Mouse (Mus musculus) cerebral cortex, adult 2 months (tissue): ENCODE data around the gene Hoxd13.

Experiments used
- WGBS: fragments of 180-500 bp; shearing (Covaris S2); methylation state at CpG from one replicate; pipeline ENCODE4 v1.1.7; 2018; 5-methylcytosine and 5-hydroxymethylcytosine counted together

Gene Hoxd13

DNA sequence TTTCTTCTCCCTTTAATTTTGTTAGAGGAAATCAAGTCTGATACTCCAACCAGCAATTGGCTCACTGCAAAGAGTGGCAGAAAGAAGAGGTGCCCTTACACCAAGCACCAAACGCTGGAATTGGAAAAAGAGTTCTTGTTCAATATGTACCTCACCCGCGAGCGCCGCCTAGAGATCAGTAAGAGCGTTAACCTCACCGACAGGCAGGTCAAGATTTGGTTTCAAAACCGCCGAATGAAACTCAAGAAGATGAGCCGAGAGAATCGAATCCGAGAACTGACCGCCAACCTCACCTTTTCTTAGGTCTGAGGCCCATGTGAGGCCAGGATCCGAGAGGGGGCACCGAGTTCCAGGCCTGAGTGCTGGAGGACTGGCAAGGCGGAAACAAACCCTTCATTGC lies 26.0 kb downstream of the Hoxd13 start:
- WGBS: 2% methylated on average over 16 of the region's 16 CpGs

GRCm38 (mm10) chr2:74695383-74695782 lies 27.3 kb downstream of the Hoxd13 start:
- WGBS: 7% methylated on average over 1 of the region's 1 CpGs

DNA sequence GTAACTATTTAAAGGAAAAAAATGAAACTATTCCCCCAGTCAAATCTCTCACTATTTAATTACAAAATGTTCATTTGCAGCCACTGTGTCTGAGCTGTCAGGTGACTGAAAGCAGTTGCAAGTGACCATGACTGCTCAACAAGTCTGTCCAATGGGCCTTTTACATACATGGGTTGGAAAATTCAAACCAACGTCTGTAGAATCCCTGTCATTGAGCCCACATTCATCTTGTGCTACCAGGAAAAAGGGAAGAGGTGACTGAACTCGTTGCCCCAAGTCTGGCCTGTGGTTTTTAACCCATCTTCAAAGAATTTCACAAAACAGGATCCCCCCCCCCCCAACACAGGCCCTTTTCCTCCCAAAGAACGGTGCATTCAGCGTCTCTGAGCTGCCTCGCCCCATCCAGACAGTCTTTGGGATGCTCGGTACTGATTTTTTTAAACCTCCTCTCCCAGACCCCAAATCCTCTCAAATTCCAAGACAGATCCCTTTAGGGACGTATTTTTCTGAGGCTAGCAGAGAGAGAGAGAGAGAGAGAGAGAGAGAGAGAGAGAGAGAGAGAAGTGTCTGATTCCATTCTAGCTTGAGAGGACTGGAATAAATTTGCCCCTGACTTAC lies 27.8 kb downstream of the Hoxd13 start:
- 5% methylated on average over 7 of the region's 7 CpGs for WGBS

DNA sequence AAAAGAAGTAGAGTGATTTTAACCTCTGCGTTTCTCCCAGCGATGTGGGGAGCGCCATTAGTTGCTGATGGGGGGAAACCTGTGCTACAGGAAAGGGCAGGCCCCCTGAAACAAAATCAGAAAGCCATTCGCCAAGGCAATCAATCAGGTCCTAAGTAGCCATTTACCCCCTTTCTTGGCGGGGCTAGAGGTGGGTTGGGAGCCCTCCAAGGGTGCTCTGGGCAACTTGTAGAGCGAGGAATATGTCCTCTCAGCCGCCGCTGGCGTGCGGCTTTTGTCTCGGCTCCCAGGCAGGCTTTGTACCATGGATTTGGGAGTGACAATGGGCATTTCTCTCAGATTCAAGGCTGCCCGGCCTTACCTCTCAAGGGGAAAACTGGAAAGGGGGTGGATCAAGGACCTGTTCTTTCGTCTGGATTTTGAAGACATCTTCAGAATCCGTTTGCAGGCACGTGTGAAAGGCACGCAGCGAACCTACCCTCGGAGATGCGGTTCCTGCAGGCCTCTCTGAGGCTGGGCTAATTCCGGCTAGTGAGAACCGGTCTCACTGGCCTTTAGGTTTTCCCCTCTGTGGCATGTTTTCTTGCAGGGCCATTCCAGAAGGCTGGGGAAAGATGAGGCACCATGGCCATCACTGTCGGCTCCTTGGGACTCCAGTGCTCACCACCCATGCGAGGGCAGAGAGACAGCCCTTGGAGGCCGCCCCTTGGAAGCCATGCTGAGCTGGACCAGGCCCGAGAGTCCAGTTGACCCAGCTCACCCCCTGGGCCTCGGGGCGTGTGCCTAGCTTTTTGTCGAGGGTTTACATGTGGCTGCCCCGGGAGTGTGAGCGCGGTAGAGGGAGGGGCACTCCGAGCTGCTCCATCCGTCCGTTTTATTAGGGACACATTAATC lies 28.6 kb downstream of the Hoxd13 start:
- 4% methylated on average over 34 of the region's 34 CpGs for WGBS

GRCm38 (mm10) chr2:74697567-74698121 lies 29.5 kb downstream of the Hoxd13 start, which contains the start of gene Hoxd9:
Hoxd9 (plus strand) TSS chr2:74697727.
- WGBS: under 1% methylated on average over 43 of the region's 43 CpGs

GRCm38 (mm10) chr2:74698201-74699052 lies 30.3 kb downstream of the Hoxd13 start:
- WGBS: 2% methylated on average over 86 of the region's 86 CpGs

GRCm38 (mm10) chr2:74699053-74699430 lies 30.9 kb downstream of the Hoxd13 start:
- WGBS: 5% methylated on average over 17 of the region's 17 CpGs

DNA sequence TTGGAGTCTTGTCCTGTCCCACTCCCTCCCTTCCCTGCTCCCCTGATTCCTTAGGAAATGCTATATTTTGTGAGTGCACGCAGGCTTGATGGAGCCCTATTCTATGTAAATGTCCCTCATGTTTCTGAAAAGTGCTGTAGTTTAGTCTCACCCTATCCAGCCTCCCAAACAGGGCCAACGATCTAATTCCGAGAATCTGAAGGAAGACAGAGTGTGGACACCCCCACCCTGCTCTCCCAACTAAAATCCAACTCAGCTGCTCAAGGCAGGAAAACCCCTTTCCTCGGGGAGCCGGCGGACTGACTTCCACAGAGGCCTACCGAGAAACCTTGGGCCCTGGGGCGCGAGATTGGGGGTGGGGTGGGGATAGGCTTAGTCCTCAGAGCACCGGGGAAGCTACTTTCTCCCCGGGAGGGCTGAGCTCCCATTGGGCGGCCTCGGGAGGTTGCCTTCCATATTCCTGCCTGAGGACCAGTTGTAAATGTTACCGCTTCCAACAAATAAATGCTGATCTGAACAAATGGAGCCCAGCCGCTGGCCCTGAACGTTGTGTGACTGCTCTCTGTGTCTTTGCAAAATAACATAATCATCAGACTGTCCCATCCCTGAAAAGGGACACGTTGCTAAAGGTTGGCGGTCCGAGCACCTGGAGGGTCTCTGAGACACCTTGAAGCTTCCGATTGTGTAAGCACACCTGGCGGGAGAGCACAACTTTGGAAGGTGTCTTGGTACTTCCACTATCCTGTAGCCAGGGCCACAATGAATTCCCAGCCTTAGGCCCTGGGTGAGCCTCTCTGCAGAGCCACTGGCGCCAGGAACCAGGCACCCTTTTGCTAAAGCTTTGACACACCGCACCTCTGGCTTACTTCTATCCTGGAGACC lies 31.8 kb downstream of the Hoxd13 start:
- 5% methylated on average over 23 of the region's 23 CpGs for WGBS

DNA sequence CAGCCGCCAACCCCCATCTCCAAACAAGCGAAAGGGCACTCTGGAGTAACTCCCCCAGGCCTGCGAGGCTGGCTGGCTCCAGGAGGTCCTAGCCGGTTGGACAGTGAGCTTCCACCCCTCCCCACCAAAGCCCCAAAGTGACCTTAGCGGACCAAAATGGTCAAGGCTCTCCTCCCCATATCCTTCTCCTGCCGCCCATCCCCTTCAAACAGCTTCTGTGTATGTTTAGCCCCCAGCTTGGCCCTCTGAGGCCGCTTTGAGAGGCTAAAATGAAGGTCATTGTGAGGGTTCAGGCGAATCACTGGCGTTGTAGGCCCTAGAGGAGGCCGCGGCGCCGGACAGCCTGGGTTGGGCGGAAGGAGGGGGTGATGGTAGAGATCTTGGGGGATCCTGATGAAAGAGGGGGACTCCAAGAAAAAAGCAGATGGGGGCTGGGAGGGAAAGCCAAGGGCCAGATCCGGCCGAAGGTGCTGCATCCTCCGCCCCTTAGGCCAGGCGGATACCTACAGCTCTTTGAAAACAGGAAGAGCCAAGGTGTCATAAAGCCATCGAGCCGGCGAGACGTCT lies 32.5 kb downstream of the Hoxd13 start:
- WGBS: 5% methylated on average over 22 of the region's 22 CpGs

DNA sequence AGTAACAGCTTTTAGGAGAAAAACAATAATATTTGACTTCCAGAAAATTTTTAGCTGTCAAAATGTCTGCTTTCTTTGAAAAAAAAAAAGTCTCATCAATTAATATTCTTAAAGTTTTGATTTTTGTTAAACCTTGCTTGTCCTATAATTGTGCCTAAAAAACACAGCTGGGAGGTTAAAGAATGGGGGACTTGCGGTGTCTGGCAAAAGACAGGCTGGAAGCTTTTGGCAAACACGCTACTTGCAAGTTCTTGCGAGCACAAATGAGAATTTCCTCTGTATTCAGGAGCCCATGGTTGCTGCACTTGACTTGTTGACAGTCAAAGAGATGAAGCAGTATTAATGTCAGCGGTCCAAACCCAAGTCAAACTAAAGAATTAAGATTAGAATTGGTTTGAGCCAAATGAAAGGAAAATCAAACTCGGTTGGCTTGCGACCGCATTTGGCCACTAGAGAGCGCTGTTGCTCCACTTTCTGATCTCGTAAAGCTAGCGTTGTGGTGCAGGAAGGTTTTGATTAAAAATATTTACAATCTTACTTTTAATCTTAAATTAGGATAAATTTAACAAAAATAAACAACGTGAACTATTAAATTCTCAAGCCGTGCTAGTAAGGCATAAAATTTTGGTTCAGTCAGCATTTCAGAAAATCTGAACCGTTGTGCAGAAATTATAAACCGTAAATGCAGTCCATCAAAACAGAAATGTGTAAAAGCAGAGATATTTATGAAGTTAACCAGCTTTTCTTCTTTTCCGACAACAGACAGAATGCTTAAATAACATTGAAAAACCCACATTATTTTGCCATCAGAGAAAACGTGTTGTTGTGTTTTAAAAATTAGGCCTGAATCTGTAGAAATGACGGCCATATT lies 34.1 kb downstream of the Hoxd13 start:
- 11% methylated on average over 17 of the region's 17 CpGs for WGBS

DNA sequence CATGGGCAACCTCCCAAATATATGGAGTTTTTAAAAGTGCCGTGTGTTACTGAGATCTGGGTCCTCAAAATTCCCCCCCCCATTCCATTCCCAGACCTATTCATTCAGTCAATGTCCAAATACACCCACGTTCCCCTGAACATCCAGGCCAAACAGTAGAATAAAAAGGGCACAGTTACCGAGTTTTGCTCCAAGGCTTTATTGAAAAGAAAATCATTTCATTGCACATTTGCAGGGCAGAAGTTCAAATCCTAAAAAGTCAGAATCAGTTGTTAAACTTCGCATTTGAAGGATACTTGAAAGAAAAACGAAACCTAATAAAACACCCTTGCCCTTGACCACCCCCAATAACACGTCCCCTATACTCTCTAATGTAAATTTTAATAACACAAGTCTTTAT lies 34.7 kb downstream of the Hoxd13 start:
- WGBS: 25% methylated on average over 6 of the region's 6 CpGs

DNA sequence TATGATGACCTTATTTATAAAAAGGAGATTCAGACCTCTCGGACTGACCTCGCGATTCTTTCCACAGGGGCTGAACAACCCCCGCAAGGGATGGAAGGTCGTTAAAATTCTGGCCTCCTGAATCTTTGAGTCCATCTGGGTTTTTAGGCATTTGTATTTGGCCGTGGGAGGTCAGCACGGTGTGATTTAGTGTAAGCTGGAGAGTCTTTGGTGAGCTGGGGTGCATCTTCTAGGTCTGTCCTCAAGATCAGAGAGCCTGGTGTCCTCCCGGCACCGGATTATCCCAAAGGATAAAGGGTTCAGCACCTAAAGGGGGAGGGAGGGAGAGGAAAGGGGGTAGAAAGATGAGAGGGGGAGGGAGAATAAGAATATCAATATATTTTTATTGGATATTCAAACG lies 35.2 kb downstream of the Hoxd13 start:
- WGBS: 7% methylated on average over 10 of the region's 10 CpGs

GRCm38 (mm10) chr2:74703720-74704392 lies 35.7 kb downstream of the Hoxd13 start:
- WGBS: 5% methylated on average over 26 of the region's 26 CpGs

- 2% methylated on average over 52 of the region's 52 CpGs for WGBS
Observed at GRCm38 (mm10) chr2:74704393-74704998, 36.4 kb downstream of the Hoxd13 start, which contains the start of gene Hoxd8. Hoxd8 (plus strand) TSS chr2:74704615.

DNA sequence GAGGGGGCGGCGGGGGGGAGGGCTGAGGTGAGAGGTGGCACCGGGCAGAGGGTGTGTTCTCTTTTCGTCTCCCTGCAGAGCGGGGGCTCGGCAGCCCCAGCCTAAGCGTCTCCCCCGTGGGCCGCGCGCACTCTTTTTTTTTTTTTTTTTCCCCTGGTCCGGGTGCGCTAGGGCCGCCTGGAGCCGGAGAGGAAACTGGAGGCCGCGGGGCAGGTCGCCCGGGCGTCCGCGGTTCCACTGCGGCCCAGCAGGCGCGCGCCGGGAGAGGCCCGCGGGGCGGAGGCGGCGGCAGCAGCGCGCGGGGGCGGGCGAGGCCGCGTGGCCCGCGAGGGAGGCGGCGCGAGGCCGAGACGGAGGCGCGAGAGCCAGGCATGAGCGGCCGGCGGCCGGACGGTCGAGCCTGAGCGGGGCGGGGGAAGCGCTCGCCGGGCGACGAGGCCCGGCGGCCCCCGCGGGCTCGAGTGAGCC lies 36.9 kb downstream of the Hoxd13 start:
- whole genome bisulfite sequencing: 1% methylated on average over 65 of the region's 66 CpGs

DNA sequence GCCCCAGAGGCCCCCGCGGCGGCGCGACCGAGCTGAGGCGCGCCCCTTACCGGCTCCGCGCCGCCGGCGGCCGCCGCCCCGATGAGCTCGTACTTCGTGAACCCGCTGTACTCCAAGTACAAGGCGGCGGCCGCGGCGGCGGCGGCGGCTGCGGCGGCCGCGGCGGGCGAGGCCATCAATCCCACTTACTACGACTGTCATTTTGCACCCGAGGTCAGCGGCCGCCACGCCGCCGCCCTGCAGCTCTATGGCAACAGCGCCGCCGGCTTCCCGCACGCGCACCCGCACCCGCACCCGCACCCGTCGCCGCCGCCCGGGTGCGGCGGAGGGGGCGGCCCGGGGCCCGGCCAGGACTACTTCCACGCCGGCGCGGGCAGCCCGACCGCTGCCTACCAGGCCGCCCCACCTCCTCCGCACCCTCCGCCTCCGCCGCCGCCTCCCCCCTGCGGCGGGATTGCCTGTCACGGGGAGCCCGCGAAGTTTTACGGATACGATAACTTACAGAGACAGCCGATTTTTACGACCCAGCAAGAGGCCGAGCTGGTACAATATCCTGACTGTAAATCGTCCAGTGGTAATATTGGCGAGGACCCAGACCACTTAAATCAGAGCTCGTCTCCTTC lies 37.5 kb downstream of the Hoxd13 start:
- 1% methylated on average over 68 of the region's 85 CpGs for WGBS

DNA sequence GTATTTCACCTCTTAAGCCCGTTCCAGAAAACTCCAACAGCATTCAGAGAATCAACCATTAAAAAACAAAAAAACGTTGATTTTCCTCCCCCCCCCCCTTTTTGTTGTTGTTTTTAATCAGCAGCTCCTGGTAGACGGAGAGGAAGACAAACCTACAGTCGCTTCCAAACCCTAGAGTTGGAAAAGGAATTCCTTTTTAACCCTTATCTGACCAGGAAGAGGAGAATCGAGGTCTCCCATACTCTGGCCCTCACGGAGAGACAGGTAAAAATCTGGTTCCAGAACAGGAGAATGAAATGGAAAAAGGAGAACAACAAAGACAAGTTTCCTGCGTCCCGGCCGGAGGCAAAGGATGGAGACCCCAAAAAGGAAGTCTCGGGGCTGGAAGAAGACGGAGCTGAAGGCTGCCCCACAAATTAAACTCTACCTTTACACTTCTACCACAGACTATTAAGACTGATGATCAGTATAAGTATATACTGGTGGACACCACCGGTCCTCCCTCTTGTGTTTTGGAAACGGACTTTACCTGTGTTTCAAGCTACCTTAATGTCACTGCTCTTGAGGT lies 38.4 kb downstream of the Hoxd13 start:
- 4% methylated on average over 13 of the region's 13 CpGs for WGBS

DNA sequence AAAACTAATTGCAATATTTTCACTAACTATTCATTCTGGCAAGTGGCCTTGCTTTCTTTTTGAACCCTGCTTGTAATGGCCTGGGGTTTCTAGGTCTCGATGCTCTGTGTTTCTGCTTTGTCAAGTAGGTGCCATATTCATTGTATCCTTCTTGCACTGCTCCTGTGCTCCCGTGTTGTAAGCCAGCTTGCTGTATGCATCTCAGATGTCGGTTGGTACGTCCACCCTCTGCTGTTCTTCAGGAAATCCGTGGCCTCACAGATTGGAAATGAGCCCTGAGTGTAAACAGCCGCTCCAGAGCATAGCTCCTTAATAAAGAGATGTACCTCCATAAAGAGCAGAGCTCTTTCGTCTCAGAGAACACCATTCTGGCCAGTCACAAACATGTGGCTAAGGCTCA lies 39.5 kb downstream of the Hoxd13 start:
- 15% methylated on average over 7 of the region's 7 CpGs for WGBS
